Mouse (Mus musculus) thymus, adult 18-20 months (tissue): ENCODE data around the gene Rinl.

Experiments used
- DNase-seq, 2 experiments: peaks; one replicate each; pipeline ENCODE4 v3.0.0; 2022; ENCODE audit warnings: mixed read lengths in 2 of 2

Gene Rinl

DNA sequence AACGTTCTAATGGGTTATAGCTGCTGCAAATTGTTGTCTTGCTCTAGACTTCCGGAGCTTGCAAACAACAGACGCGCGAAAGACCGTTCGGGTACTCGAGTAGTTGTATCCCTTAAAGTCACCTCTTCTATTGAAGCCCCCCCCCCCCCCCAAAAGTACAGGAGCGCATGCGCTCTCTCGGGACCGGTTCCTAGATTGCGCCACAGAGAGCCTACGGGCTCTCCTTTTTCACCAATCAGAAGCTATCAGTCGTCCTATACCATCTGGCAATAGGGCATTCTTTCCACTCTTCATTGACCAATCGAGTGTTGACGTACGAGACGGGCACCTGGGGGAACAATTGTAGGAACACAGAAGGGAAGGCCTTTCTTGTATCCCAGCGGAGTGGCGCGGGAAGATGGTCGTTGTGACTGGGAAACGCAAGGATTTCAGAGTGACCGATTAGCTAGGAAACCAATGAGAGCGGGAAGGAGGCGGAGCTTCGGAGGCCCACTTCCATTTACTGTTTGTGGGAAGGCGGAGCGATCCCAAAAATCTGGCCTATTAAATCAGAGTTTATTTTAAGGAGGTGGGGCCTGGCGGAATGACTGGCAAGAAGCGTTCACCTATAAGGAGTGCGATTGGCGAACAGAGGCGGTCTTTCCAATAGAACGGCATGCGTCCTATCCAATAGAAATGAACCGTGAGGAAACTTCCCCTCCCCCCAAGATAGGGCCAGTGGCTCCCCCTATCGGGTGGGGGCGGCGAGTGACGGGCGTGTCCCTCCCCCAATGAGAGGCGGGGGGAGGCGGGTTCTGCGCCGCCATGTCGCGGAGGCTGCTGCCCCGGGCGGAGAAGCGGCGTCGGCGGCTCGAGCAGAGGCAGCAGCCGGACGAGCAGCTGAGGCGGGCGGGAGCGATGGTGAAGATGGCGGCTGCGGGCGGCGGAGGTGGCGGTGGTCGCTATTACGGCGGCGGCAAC lies 21.6 kb downstream of the Rinl start:
- peak; percentile 94 to 97 for DNase-seq

DNA sequence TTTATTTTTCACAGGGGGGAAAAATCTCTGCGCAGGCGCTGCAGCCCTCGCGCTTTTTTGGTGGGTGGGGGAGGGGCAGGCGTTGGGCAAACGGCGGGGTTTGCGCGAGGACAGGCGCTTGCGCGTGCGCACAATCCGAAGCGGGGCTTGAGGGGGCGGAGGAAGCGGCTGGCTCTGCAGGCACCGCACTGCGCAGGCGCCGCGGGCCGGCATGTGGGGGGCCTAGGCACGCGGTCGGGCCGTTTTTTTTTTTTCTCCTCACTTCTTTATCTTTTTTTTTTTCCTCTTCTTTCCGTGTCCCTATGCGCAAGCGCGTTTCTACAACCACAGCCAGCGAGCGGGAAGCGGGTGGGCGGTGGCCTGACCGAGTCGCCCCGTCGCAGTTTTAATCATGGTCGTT lies 22.5 kb downstream of the Rinl start:
- DNase-seq = peak; percentile 92 to 93

DNA sequence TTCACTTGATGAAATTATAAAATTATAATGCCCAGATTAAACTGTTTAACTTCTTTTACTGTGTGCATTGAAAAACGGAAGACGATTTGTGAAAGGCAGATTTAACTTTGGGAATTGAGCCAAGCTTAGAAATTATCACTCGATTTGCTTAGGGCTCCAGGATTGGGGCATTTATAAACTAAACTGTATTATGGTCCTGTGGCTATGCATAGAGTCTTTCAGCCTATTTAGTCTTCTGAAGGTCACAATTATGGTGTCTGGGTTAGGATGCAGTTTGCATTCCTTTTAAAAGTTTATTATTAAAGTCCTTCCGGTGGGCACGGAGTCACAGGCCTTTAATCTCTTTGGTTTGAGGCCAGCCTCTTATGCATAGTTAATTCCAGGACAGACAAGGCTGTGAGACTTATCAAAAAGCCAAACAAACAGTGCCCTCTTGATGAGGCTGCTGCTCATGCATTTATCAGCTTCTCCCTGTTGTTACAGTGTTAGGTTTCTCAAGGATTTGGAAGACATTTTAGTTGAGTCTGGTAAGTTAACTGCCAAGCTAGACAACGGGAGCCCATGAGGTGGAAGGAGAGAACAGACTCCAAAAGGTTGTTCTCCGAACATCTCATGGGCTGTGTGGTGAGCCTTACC lies 23.0 kb downstream of the Rinl start:
- DNase-seq = no peak

DNA sequence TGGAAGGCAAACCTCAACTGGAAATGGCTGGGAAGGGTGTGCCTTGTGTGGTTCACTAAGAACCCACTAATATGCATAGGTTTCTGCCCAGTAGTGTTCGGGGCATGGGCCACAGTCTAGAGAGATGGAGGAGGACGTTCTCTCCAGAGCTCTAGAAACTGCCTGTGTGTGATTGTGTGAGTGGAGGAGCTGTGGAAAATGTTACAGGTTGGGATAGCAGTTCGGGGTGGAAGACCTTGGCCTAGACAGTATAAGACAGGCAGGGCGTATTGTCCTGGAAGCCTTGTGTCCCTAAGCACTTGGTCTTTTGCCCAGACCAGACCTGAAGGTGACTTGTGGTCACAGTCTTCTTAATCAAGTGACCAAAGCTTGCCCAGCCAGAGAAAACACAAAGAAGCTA lies 23.7 kb downstream of the Rinl start:
- DNase-seq = no peak

DNA sequence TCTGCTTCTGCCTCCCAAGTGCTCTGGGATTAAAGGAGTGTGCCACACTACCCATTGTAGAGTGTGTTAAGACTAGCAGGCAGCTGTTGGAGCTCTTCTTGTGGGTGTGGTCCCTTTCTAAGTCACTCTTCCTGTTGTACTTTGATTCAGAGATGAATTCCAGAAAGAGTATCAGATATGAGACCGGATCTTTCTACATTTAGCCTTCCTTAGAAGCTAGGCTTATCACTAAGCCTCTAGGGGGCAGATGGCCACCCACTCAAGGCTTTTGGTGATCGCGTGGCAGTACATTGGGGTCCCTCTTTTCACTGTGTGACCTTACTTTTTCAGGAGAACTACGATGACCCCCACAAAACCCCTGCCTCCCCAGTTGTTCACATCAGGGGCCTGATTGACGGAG lies 24.2 kb downstream of the Rinl start:
- DNase-seq = no peak

DNA sequence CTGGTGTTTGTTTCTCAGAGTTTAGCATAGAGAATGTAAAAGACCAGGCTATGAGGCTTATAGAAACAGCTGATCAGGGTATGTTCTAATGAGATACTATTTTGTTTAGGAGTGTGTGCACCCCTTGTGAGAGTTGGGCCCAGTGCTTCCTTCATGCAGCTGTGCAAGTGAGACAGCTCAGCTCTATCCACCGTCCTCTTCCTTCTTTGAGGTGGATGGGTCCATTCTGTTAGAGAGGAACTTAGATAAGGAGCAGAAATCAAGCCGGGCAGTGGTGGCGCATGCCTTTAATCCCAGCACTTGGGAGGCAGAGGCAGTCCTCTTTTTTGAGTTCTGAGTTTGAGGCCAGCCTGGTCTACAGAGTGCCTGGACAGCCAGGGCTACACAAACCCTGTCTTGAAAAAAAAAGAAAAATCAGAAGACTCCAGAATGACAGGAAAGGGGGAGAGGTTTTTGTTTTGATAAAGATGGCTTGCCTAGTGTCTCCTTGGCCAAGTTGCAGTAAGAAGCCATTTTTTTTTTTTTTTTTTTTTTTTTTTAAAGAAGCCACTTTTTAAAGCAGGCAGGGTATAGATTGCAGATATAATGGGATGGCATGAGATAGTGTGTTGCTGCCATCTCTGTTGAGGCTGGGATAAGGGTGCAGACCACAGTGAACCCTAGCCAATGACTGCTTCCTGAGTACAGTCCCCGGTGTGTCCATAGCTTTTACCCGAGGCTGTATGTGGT lies 25.7 kb downstream of the Rinl start:
- no peak for DNase-seq

DNA sequence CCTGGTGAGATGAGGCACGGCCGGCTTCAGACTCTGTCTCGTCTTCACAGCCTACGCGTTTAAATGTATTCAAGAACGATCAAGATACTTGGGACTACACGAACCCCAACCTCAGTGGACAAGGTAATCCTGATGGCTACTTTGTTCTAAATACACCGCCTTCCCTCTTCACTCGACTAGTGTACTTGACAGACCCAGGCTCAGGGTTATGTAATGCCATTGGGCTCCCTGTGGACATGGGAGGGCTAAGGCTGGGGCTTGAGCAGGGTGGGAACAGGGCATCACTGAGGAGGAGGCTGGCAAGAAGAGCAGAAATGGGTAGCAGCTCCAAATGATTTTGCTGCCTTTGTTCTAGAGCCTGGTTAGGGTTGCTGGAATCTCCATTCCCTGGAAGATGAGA lies 26.5 kb downstream of the Rinl start:
- DNase-seq = no peak

DNA sequence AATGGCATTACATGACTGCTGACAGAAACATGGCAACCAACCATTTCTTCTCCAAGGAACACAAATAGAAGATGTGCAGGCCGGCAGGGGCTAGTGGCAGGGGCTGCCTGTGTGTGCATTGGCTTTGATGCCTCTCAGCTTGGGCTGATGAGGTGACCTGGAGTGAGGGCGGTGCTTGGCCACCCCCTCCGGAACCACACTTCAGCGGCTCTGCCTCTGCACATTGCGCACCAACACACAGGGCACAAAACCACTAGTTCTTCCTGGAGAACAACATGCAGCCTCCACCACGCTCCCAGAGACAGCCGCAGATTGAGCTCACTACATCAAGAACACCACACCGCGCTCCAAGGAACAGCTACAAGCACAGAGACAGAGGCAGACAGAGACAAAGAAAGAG lies 27.4 kb downstream of the Rinl start:
- DNase-seq = no peak

DNA sequence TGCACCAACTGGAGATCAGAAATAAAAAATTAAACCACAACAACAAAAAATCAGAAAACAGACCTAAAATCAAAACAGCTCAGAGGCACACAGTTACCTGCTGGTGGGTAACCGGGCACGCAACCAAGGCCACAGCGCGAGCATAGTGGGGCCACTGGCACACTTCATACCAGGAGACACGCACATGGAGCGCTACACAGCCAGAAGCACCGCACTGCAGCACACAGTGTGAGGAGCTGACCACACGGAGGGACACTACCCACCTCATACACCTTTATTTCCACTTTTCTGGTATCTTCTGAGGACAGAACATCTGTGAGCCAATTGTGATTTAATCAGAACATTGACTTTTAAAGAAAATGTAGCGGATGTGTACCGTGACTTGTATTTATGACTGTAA lies 28.2 kb downstream of the Rinl start:
- no peak for DNase-seq

DNA sequence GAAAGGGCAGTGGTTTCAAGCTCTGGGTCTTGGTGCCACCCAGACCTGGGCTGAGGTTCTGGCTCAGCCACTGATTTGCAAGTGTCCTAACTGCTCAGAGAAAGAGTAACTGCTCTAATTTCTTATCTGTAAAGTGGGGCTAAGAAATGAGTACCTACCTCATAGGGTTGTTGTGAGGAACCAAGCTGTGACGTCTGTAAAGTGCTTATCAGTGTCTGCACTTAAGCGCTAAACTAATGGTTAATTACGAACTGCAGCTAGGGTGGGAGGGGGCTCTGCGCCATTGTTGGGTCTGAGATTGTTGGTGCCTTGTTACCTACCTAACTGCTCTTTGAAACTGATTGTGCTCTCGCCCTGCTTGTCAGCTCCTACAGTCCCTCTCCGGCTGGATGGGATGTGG lies 28.8 kb downstream of the Rinl start:
- no peak for DNase-seq

DNA sequence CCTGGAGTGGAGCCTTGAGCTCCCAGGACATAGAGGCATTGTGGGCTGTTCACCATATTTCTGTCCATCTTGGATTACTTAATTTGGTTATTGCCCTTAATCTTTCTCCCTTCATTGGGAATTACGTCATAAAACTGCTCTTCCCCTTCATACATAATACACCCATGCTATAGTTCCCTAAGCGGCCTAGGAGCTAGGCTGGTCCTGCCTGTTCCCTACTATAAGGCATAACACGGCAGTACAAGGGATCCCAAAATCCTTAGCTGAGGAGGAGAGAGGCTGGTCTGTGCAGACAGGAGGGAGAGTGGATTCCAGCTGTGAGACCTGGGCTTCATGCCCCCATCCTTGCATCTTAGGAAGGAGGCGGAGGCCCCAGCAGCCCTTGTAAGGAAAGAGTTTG lies 29.2 kb downstream of the Rinl start:
- no peak for DNase-seq

DNA sequence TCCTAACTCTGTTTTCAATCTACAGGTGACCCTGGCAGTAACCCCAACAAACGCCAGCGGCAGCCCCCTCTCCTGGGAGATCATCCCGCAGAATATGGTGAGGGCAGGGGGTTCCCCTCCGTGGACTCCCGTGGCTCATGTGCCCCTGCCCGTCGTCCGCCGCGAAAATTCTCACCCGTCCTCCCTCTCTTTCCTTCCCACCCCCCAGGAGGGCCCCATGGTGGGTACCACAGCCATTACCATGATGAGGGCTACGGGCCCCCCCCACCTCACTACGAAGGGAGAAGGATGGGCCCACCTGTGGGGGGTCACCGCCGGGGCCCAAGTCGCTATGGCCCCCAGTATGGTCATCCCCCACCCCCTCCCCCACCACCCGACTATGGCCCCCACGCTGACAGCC lies 29.7 kb downstream of the Rinl start:
- DNase-seq = no peak

DNA sequence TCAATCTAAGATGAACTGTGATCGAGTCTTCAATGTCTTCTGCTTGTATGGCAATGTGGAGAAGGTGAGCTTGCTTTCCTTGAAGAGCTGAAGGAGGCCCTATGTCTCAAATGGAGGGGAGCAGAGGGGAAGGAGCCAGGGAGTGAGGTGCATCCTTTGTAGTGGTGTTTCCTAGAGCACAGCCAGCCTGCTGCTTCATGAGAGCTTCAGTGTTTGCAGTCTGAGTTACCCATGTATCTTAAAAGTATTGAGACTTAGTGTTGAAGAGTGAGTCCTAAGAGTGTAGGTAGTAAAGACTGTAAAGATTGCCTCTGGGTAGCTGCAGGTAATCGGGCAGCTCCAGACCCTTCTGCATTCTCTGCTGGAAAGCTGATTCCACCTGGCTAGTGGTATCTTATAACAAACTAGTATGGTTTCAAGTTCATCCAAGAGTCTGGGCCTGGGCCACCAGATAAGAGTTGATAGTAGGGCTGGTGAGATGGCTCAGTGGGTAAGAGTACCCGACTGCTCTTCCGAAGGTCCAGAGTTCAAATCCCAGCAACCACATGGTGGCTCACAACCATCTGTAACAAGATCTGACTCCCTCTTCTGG lies 30.2 kb downstream of the Rinl start:
- no peak for DNase-seq

DNA sequence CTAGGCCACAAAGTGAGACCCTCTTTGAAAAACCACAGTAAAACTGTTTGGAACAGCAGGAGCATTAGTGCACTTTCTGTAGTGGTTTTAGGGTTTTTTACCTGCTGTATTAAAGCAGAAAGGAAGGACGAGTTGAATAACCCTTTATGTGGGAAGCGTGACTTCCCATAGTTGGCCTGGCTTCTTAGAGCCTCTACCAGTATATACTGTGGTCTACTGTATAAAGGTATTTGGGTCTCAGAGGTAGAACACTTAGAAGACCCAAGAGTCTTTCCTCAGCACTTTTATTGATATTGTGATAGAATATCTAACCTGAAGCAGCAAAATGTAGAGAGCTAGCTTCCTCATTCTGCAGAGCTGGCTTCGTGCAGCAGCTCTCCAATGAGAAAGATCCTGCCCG lies 30.8 kb downstream of the Rinl start:
- no peak for DNase-seq

DNA sequence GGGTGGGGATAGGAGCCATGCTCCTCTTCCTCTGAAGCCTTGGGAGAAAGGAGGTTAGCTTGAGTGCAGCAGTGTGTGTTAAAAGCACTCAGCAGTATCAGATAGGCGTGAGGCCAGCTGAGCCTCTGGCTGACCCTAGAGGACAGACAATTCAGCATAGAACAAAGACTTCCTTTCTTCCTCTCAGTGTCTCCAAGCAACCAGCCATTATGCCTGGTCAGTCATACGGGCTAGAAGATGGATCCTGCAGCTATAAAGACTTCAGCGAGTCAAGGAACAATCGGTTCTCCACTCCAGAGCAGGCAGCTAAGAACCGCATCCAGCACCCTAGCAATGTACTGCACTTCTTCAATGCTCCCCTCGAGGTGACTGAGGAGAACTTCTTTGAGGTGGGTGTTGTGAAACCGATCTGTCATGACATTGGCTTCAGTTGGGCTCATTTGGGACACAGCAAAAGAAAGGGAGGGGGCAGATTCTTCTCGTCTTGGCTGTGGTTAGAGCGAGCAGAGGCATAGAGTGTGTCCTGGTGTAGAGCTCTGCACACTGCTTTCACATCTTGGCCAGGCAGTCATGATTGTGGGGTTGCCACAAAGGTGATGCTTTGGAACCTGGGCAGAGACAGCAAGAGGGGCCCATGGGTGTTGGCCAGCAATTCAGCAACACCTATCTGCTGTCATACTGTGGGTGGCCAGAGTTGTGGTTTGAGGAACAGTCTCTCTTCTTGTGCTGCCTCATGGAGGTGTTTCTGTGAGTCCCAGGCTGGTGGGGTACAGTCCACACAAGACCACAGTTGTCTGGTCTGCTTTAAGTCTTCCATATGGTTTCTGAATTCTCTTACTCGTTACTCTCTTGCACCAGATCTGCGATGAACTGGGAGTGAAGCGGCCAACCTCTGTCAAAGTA lies 31.8 kb downstream of the Rinl start:
- DNase-seq = no peak

DNA sequence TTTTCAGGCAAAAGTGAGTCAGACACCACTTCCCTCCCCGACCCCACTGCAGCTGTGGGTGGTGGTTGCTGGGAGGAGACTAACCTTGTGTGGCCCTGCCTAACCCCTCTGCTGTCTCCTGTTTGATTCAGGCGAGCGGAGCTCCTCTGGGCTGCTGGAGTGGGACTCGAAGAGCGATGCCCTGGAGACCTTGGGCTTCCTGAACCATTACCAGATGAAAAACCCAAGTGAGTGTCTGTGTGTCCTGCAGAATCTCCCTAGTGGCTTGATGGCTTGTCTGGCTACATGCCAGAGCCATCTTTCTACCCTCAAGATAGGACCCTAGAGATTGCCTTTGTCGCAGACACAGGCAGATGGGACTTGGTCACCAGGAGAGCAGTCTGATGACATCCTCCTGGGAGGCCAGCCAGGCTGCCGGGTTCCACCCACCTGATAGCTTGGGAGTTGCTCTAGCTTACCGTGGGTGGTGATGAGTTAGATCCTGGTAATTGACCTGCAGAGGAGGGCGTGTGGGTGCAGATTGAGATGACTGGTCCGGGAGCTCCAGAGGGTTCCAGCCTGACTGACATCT lies 32.6 kb downstream of the Rinl start:
- no peak for DNase-seq

DNA sequence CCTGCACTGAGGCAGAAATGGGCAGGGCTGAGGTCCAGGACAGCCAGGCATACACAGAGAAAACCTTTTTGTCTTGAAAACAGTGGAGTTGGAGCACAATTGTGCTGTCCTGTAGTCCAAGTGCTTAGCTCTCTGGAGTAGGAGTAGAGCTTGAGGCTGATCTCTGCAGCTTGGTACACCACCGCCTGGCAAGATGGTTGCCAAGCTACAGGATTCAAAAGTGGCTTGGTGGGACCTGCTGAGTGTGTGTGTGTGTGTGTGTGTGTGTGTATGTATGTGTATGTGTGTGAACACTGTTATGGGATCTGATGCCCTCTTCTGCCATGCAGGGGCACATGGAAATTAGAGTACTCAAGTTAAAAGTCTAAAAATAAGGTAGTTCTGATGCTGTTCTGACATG lies 33.8 kb downstream of the Rinl start:
- DNase-seq = no peak

DNA sequence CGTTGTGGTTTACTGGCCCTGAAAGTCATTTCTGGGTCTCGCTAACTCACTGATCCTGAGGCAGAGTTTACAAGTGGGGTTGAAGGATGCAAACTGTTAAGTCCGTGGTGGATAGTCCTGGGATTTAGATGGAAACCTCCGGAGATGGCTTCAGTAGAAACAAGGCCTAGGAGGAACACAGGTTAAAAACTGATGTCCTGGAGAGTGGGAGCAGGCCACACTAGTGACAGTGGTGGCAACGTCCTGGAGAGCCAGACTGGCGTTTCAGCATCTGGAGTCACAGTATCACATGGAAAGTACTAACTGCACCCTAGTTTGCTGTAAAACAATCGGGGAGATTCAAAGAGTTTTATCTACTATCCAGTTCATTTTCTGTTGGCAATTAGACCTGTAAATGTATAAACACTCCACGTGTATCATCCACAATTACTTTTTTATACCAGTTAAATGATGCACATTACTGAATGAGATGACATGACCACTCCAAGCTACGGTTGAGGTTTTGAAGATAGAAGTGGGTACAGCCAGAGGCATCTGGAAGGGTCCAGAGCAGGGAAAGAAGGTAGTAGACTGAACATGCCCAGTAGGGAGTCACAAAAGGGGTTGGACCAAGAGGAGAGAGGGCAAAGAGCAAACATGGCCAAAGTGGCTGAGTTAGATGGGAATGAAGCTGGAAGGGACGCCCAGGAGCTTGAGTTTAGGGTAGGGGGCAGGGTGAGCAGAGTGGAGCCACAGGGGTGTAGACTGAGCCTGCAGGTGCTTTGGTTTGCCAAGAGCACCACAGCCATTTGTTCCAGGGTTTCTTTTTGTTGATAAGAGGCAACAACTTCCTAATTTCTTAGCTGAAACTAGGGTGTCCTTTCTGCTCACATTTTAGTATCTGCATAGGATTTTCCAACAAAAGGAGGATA lies 34.5 kb downstream of the Rinl start:
- DNase-seq = no peak

DNA sequence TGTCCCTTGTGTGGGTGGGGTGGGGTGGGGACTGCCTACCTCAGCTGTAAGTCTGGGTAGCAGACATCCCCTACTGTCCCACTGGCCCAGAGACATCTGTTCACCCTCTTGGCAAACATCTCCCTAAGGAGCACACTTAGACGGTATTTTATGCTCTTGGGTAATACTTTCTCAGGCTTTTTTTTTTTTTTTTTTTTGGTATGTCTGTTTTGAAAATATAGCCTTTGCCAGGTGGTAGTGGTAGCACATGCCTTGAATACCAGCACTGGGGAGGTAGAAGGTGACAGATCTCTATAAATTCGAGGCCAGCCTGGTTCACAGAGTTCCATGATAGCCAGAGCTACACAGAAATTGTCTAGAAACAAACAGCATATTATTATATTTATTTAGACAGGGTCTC lies 35.2 kb downstream of the Rinl start:
- DNase-seq = no peak

DNA sequence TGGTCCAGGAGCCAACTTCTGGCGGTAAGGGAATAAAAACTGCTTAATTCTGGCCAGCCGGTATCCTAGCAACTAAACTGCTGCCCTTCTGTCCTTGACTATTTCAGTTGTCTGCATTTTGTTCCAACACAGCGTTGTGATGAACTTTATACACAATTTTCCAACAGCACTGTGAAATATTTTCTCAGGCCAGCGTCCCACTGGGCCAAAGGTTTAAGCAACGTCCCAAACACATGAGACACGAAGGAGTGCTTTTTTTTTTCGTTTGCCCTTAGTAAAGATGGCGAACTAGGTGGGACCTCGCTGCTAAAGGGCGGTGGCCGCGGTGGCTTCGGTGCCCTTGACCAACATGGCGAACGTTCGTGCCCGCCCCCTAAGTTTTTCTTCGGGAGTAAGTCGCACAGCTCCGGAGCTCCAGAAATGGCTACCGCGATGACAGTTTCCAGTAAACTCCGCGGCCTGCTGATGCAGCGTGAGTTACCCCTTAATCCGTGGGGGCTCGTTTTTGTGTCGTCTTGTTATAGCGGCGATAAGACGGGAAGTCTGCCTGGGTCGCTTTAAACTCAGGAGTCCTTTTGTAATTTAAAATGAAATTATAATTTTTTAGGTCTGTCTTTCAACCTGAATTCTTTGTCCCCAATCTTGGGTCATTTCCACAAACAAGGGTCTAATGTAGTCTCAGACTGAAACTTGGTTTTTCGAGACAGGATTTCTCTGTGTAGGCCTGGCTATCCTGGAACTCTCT lies 36.3 kb downstream of the Rinl start, which contains the start of gene Ech1:
TSS of gene Ech1 (plus strand) at position 277 of the 745 bp plus-strand sequence.
- DNase-seq = peak; percentile 82 to 86
